Comparison of ENCODE assay signal across 25 mouse cellular contexts in the genomic region with DNA sequence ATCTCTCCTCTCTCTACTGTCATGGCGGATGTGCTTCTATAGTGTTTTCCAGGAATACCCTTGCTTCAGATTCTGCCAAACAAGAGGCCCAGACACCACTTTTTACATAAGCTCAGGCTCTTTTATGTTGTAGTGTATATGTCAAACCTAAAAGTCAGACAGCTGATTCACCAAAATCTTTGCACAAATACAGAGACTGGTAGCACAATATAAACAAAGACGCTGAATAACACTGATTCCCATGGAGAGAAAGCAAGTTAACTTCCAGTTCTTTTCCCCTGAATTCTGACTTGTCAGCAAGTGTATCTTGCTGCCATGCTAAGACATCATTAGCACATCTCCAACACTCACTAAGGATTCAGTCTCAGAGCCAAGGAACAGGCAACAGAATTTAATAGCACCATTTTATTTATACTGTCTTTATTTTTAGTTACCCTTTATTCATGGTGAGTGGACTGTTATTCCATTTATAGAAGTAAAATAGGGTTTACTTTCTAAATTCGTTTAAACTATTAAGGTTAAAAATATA.
DNase-seq lines count a peak whose midpoint lies in the region; ATAC-seq and TF ChIP-seq lines count a peak whose summit lies in the region.
"Had no signal": no experiment of that assay in that cellular context is flagged by ENCODE, and none has a peak within 500 bp of the region (broad histone marks: within the 10 kb centered on the region; RNA-seq: fewer than 3 reads in every experiment).

No protein-coding gene starts in this region.

- H3K4me1 ChIP-seq in heart, embryonic 15.5 days (replicated peaks), result no peaks in the 10 kb centered on the region
- H3K4me1 ChIP-seq in heart, embryonic 10.5 days, result no peaks in the 10 kb centered on the region
- H3K4me1 ChIP-seq in kidney, embryonic 15.5 days, result 0 out of 2 replicates have a peak, but pooled peaks cover 3% of the 10 kb centered on the region
- no peaks in the 10 kb centered on the region for H3K4me1 ChIP-seq in kidney, adult 2 months (ENCODE audit: control insufficient read depth, insufficient read depth, low read length)
- 0 out of 2 replicates have a peak, but pooled peaks cover 2% of the 10 kb centered on the region for H3K4me1 ChIP-seq in lung, embryonic 14.5 days (ENCODE audit: insufficient read depth)
- H3K4me1 ChIP-seq in lung, embryonic 16.5 days (replicated peaks; ENCODE audit: control insufficient read depth, insufficient read depth, low read length), result no peaks in the 10 kb centered on the region
- H3K4me1 ChIP-seq: embryonic facial prominence, embryonic 10.5 days; embryonic facial prominence, embryonic 12.5 days; forebrain, embryonic 13.5 days had no signal

- no peak for ATAC-seq in heart, embryonic 15.5 days (replicated peaks; ENCODE audit: insufficient number of reproducible peaks, insufficient read depth, low FRiP score, low read depth)
- no peak for ATAC-seq in kidney, embryonic 15.5 days (replicated peaks; ENCODE audit: low FRiP score)
- peak; percentile 44; the same call in 1 of the 2 replicates for ATAC-seq in lung, embryonic 14.5 days (ENCODE audit: insufficient read depth)
- peak; percentile 77 for ATAC-seq in lung, embryonic 16.5 days (ENCODE audit: low read depth)
- ATAC-seq: activated CD4-positive, CD25-positive, alpha-beta regulatory T cell, adult 4 months; CD4-positive, CD25-positive, alpha-beta regulatory T cell, adult 4 months; forebrain, embryonic 13.5 days; Patski had no signal

- H3K27me3 ChIP-seq in heart, embryonic 15.5 days, result no peaks in the 10 kb centered on the region
- H3K27me3 ChIP-seq in heart, embryonic 10.5 days (ENCODE audit: insufficient read depth, poor library complexity, severe bottlenecking), result no peaks in the 10 kb centered on the region
- H3K27me3 ChIP-seq in kidney, embryonic 15.5 days, result no peaks in the 10 kb centered on the region
- no peaks in the 10 kb centered on the region for H3K27me3 ChIP-seq in kidney, adult 2 months (replicated peaks; ENCODE audit: control insufficient read depth, insufficient read depth, low read length)
- no peaks in the 10 kb centered on the region for H3K27me3 ChIP-seq in lung, embryonic 14.5 days (ENCODE audit: insufficient read depth, low read length)
- no peaks in the 10 kb centered on the region for H3K27me3 ChIP-seq in lung, embryonic 16.5 days (ENCODE audit: control insufficient read depth, insufficient read depth, low read depth, low read length)
- H3K27me3 ChIP-seq: CH12.LX; embryonic facial prominence, embryonic 12.5 days; forebrain, embryonic 13.5 days had no signal

- no peaks in the 10 kb centered on the region for H3K36me3 ChIP-seq in heart, embryonic 15.5 days
- H3K36me3 ChIP-seq in heart, embryonic 10.5 days, result no peaks in the 10 kb centered on the region
- no peaks in the 10 kb centered on the region for H3K36me3 ChIP-seq in kidney, embryonic 15.5 days
- H3K36me3 ChIP-seq in kidney, adult 2 months (ENCODE audit: control insufficient read depth, insufficient read depth, low read length), result no peaks in the 10 kb centered on the region
- H3K36me3 ChIP-seq in lung, embryonic 14.5 days (ENCODE audit: insufficient read depth), result no peaks in the 10 kb centered on the region
- no peaks in the 10 kb centered on the region for H3K36me3 ChIP-seq in lung, embryonic 16.5 days (ENCODE audit: control insufficient read depth, insufficient read depth, low read length)
- H3K36me3 ChIP-seq: embryonic facial prominence, embryonic 10.5 days; embryonic facial prominence, embryonic 12.5 days; G1E had no signal

- no peak for DNase-seq in heart, embryonic 10.5 days (ENCODE audit: low spot score)
- no peak for DNase-seq in kidney, adult 2 months
- peak; percentile 67 for DNase-seq in lung, embryonic 14.5 days
- DNase-seq in lung, adult 18-20 months, result no peak
- no peak for DNase-seq in lung, postnatal 25 days (ENCODE audit: low spot score)
- DNase-seq: adrenal gland, adult 8-10 months; adrenal gland, postnatal 14 days; adrenal gland, postnatal 36 days; B cell, adult 2 months; cerebellum, adult 11-12 months; cerebellum, adult 2 months; cerebellum, adult 9-10 months; cerebellum, postnatal 10 days; cerebellum, postnatal 25 days had no signal

- H3K9ac ChIP-seq in heart, embryonic 15.5 days, result no peak overlapping the region
- no peak overlapping the region for H3K9ac ChIP-seq in kidney, embryonic 15.5 days
- H3K9ac ChIP-seq in lung, embryonic 14.5 days, result no peak overlapping the region
- H3K9ac ChIP-seq in lung, embryonic 16.5 days (ENCODE audit: low read length), result no peak overlapping the region
- H3K9ac ChIP-seq: embryonic facial prominence, embryonic 12.5 days; forebrain, embryonic 13.5 days had no signal

- H3K4me3 ChIP-seq in heart, embryonic 15.5 days, result no peak overlapping the region
- H3K4me3 ChIP-seq in heart, embryonic 10.5 days, result no peak overlapping the region
- no peak overlapping the region for H3K4me3 ChIP-seq in kidney, embryonic 15.5 days (replicated peaks)
- no peak overlapping the region for H3K4me3 ChIP-seq in kidney, adult 2 months (ENCODE audit: insufficient read depth, low read depth, low read length)
- H3K4me3 ChIP-seq in lung, embryonic 14.5 days (ENCODE audit: low read depth, low read length), result no peak overlapping the region
- H3K4me3 ChIP-seq in lung, embryonic 16.5 days (ENCODE audit: low read length), result no peak overlapping the region
- H3K4me3 ChIP-seq: embryonic facial prominence, embryonic 10.5 days; embryonic facial prominence, embryonic 12.5 days; forebrain, embryonic 13.5 days had no signal

- H3K9me3 ChIP-seq in heart, embryonic 15.5 days (replicated peaks), result no peaks in the 10 kb centered on the region
- H3K9me3 ChIP-seq in heart, embryonic 10.5 days, result no peaks in the 10 kb centered on the region
- H3K9me3 ChIP-seq in kidney, embryonic 15.5 days (replicated peaks), result no peaks in the 10 kb centered on the region
- H3K9me3 ChIP-seq in lung, embryonic 14.5 days (ENCODE audit: low read depth, low read length), result no peaks in the 10 kb centered on the region
- no peaks in the 10 kb centered on the region for H3K9me3 ChIP-seq in lung, embryonic 16.5 days (ENCODE audit: control insufficient read depth, low read length)
- H3K9me3 ChIP-seq: embryonic facial prominence, embryonic 10.5 days; embryonic facial prominence, embryonic 12.5 days; forebrain, embryonic 13.5 days; G1E had no signal

- H3K4me2 ChIP-seq in heart, embryonic 15.5 days, result no peak overlapping the region
- H3K4me2 ChIP-seq in kidney, embryonic 15.5 days, result no peak overlapping the region
- H3K4me2 ChIP-seq in lung, embryonic 14.5 days, result no peak overlapping the region
- no peak overlapping the region for H3K4me2 ChIP-seq in lung, embryonic 16.5 days (ENCODE audit: low read depth, low read length)
- H3K4me2 ChIP-seq: embryonic facial prominence, embryonic 12.5 days; forebrain, embryonic 13.5 days had no signal

- H3K27ac ChIP-seq in heart, embryonic 15.5 days, result 0 out of 2 replicates have a peak overlapping the region, but pooled peaks have one; percentile 9
- H3K27ac ChIP-seq in heart, embryonic 10.5 days, result no peak overlapping the region
- H3K27ac ChIP-seq in kidney, embryonic 15.5 days, result peak overlapping the region; percentile 2; the same call in 1 of the 2 replicates
- no peak overlapping the region for H3K27ac ChIP-seq in kidney, adult 2 months (ENCODE audit: insufficient read depth, low read depth, low read length)
- H3K27ac ChIP-seq in lung, embryonic 14.5 days (ENCODE audit: low read depth), result peak overlapping the region; percentile 77
- H3K27ac ChIP-seq in lung, embryonic 16.5 days (ENCODE audit: low read length), result peak overlapping the region; percentile 48
- H3K27ac ChIP-seq: embryonic facial prominence, embryonic 10.5 days; embryonic facial prominence, embryonic 12.5 days; forebrain, embryonic 13.5 days had no signal

- TF ChIP-seq CTCF in kidney, adult 2 months (conservative IDR thresholded peaks at IDR 0.05; ENCODE audit: insufficient read depth, insufficient read length, low read depth, low read length), result no peak
- TF ChIP-seq CTCF in lung, embryonic 14.5 days (IDR thresholded peaks at IDR 0.05; ENCODE audit: low read depth), result no peak

- no peak for TF ChIP-seq POLR2A in kidney, adult 2 months (IDR thresholded peaks at IDR 0.05; ENCODE audit: low read depth, low read length)

- 65% methylated on average over 3 of the region's 3 CpGs for WGBS in heart, embryonic 15.5 days
- 74% methylated on average over 3 of the region's 3 CpGs for WGBS in heart, embryonic 10.5 days
- WGBS in kidney, embryonic 15.5 days, result 89% methylated on average over 3 of the region's 3 CpGs
- 86% methylated on average over 3 of the region's 3 CpGs for WGBS in kidney, adult 2 months
- WGBS in lung, embryonic 14.5 days, result 44% methylated on average over 3 of the region's 3 CpGs
- WGBS in lung, embryonic 16.5 days, result 48% methylated on average over 3 of the region's 3 CpGs

Comparison
In these comparisons a context has a peak if more than half of its experiments do, and no peak if none do; other contexts are left out.
1. H3K27ac ChIP-seq: peak in heart, embryonic 15.5 days (single experiment), kidney, embryonic 15.5 days (single experiment), lung, embryonic 14.5 days (single experiment) and lung, embryonic 16.5 days (single experiment); none in heart, embryonic 10.5 days (single experiment) and kidney, adult 2 months (single experiment).
2. ATAC-seq: peak in lung, embryonic 14.5 days (single experiment) and lung, embryonic 16.5 days (single experiment); none in heart, embryonic 15.5 days (single experiment) and kidney, embryonic 15.5 days (single experiment).